Mouse (Mus musculus): Measurements from ENCODE around the gene Wnt5b. TPM values are rescaled to one million over a fixed set of nuclear protein-coding genes. Genes with fewer than 3 reads are reported as not detected.

The Wnt5b gene
- polyA plus RNA-seq, 1 experiment from 2014 or later: 8.6 TPM

DNA sequence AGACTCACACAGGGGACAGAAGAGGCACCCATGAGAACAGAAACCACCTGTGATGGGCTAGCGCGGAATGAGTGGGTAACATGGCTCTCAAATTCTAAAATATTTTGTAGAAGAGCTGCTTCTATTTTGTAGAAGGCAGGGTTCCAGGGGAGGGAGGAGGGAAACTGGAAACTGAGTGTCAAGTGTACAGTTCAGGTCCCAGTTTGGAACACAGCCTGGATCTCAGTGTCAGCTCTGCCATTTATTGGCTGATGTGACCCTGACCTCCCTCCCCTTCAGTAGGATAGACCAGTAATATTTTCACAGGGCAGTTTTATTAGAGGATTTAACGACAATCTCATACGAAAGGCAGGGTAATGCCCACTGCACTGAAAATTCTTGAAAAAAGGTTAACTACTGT is 32.6 kb upstream of the Wnt5b start:
- no peak overlapping the region for H3K4me2 ChIP-seq (ENCODE audit: low read length)
- 97% methylated on average over 4 of the region's 4 CpGs for WGBS
- peaks cover 13 to 14% of the 10 kb centered on the region in 2 experiments for H3K4me1 ChIP-seq (ENCODE audit: control insufficient read depth in 2 of 2, insufficient read depth in 2 of 2, low read length in 2 of 2)
- H3K36me3 ChIP-seq (ENCODE audit: control insufficient read depth, insufficient read depth, low read length): peaks cover 39% of the 10 kb centered on the region
- no peak overlapping the region for H3K9ac ChIP-seq (ENCODE audit: low read length)
- no peak for ATAC-seq (ENCODE audit: insufficient number of reproducible peaks, insufficient read depth, low FRiP score, low read depth)
- H3K4me3 ChIP-seq (ENCODE audit: control insufficient read depth in 1 of 2, insufficient read depth in 1 of 2, low read depth in 1 of 2, low read length in 2 of 2): no peak overlapping the region
- no peaks in the 10 kb centered on the region for H3K27me3 ChIP-seq (ENCODE audit: control insufficient read depth, insufficient read depth, low read length)
- H3K27ac ChIP-seq (replicated peaks in 1 of 2; ENCODE audit: control insufficient read depth in 1 of 2, insufficient read depth in 1 of 2, low read depth in 2 of 2, low read length in 2 of 2): no peak overlapping the region
- 0 out of 2 replicates have a peak, but pooled peaks cover 4% of the 10 kb centered on the region for H3K9me3 ChIP-seq (ENCODE audit: control insufficient read depth, low read length)

DNA sequence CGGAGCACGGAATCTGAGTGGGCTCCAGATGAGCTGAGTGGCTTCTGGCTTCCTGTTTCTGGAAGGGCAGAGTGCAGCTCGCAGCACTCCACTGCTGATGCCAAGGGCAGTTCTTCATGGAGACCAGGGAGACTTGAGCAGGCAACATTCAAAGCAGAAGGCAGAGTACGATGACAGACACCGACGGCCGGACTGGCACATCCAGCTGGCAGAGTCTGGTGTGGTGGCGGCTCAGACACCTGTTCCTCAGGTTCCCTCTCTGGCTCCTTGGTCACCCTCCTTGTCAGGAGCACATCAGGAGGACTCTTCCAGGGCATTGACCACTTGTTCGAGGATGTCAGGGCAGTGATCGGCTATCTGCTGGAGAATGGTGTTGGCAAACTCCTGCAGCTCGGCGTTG is 31.2 kb upstream of the Wnt5b start:
- Histone ChIP-seq H3K4me1 (ENCODE audit: control insufficient read depth in 2 of 2, insufficient read depth in 2 of 2, low read length in 2 of 2) (peaks cover 15 to 17% of the 10 kb centered on the region in 2 experiments), H3K27ac (replicated peaks in 1 of 2; ENCODE audit: control insufficient read depth in 1 of 2, insufficient read depth in 1 of 2, low read depth in 2 of 2, low read length in 2 of 2) (no peak overlapping the region), H3K9me3 (ENCODE audit: control insufficient read depth, low read length) (0 out of 2 replicates have a peak, but pooled peaks cover 4% of the 10 kb centered on the region), H3K36me3 (ENCODE audit: control insufficient read depth, insufficient read depth, low read length) (peaks cover 39% of the 10 kb centered on the region), H3K9ac (ENCODE audit: low read length) (no peak overlapping the region), H3K27me3 (ENCODE audit: control insufficient read depth, insufficient read depth, low read length) (no peaks in the 10 kb centered on the region), H3K4me3 (ENCODE audit: control insufficient read depth in 1 of 2, insufficient read depth in 1 of 2, low read depth in 1 of 2, low read length in 2 of 2) (no peak overlapping the region), H3K4me2 (ENCODE audit: low read length) (no peak overlapping the region)
- 89% methylated on average over 12 of the region's 12 CpGs for WGBS
- ATAC-seq (ENCODE audit: insufficient number of reproducible peaks, insufficient read depth, low FRiP score, low read depth): no peak

DNA sequence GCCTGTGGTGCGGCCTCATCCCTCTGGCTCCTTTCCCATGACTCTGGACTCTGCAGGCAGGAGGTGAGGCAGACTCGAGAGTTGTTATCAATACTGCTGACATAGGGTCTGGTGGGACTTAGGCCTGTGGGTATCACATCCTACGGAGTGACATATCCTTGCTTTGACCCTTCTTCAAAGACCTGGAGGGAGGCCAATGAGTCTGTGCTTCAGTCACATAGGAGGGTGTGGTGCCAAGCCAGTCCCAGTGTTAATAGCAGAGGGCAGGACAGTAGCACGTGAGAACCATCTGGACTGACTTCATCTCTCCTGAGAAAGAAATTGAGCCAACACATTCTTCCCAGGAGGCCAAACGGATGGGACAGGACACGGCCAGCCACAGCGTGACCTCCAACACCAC is 28.1 kb upstream of the Wnt5b start:
- no peak overlapping the region for H3K4me3 ChIP-seq (ENCODE audit: control insufficient read depth in 1 of 2, insufficient read depth in 1 of 2, low read depth in 1 of 2, low read length in 2 of 2)
- H3K36me3 ChIP-seq (ENCODE audit: control insufficient read depth, insufficient read depth, low read length): peaks cover 46% of the 10 kb centered on the region
- WGBS: 19% methylated on average over 7 of the region's 7 CpGs
- H3K9ac ChIP-seq (ENCODE audit: low read length): no peak overlapping the region
- H3K27me3 ChIP-seq (ENCODE audit: control insufficient read depth, insufficient read depth, low read length): no peaks in the 10 kb centered on the region
- peaks cover 15 to 17% of the 10 kb centered on the region in 2 experiments for H3K4me1 ChIP-seq (ENCODE audit: control insufficient read depth in 2 of 2, insufficient read depth in 2 of 2, low read length in 2 of 2)
- ATAC-seq (ENCODE audit: insufficient number of reproducible peaks, insufficient read depth, low FRiP score, low read depth): peak; percentile 85
- H3K27ac ChIP-seq (replicated peaks in 1 of 2; ENCODE audit: control insufficient read depth in 1 of 2, insufficient read depth in 1 of 2, low read depth in 2 of 2, low read length in 2 of 2): peak overlapping the region; percentile 36 to 71
- H3K4me2 ChIP-seq (ENCODE audit: low read length): no peak overlapping the region
- no peaks in the 10 kb centered on the region for H3K9me3 ChIP-seq (ENCODE audit: control insufficient read depth, low read length)

DNA sequence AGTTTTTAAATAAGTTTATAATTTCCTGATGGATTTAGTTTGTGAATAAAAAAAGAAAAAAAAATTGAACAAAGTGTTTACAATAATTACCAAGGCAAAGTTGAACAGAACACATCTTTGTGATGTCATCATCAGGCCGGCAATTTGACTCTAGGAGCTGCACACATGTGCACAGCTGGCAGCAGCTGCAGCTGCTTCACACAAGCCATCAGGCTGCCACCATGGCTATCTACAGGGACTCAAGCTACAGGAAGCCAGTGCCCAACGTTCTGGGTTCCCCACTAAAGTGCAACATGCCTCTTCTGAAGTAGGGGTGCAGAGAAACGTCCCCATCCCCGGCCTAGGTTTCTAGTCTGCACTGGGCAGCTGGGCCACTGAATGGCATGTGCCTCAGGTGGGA is 26.6 kb upstream of the Wnt5b start:
- H3K27me3 ChIP-seq (ENCODE audit: control insufficient read depth, insufficient read depth, low read length): no peaks in the 10 kb centered on the region
- H3K4me1 ChIP-seq (ENCODE audit: control insufficient read depth in 2 of 2, insufficient read depth in 2 of 2, low read length in 2 of 2): peaks cover 16 to 17% of the 10 kb centered on the region in 2 experiments
- no peak overlapping the region for H3K9ac ChIP-seq (ENCODE audit: low read length)
- WGBS: 84% methylated on average over 4 of the region's 4 CpGs
- H3K4me2 ChIP-seq (ENCODE audit: low read length): no peak overlapping the region
- ATAC-seq (ENCODE audit: insufficient number of reproducible peaks, insufficient read depth, low FRiP score, low read depth): no peak
- H3K36me3 ChIP-seq (ENCODE audit: control insufficient read depth, insufficient read depth, low read length): peaks cover 42% of the 10 kb centered on the region
- H3K27ac ChIP-seq (replicated peaks in 1 of 2; ENCODE audit: control insufficient read depth in 1 of 2, insufficient read depth in 1 of 2, low read depth in 2 of 2, low read length in 2 of 2): no peak overlapping the region
- no peaks in the 10 kb centered on the region for H3K9me3 ChIP-seq (ENCODE audit: control insufficient read depth, low read length)
- no peak overlapping the region for H3K4me3 ChIP-seq (ENCODE audit: control insufficient read depth in 1 of 2, insufficient read depth in 1 of 2, low read depth in 1 of 2, low read length in 2 of 2)

DNA sequence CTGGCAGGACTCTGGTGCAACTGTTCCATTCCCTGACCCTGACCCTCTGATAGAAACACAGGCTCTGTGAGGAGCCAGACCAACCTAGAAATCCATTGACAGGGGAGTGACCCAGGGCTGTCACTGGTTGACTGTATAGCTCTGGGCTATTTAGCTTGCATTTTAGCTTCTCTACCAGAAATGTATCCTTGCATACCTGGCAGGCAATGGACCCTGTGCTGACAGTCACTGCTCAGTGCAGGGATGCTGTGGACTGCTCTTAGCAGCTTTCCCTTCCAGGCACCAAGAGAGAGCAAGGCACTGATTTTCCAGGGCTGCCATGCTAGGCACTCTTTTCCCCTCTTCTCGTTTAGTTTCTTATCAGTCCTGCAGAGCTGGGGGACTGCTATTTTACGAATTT is 24.2 kb upstream of the Wnt5b start:
- no peak for ATAC-seq (ENCODE audit: insufficient number of reproducible peaks, insufficient read depth, low FRiP score, low read depth)
- H3K4me1 ChIP-seq (ENCODE audit: control insufficient read depth in 2 of 2, insufficient read depth in 2 of 2, low read length in 2 of 2): peaks cover 17 to 18% of the 10 kb centered on the region in 2 experiments
- peaks cover 18% of the 10 kb centered on the region; the same call in 1 of the 2 replicates for H3K36me3 ChIP-seq (ENCODE audit: control insufficient read depth, insufficient read depth, low read length)
- no peaks in the 10 kb centered on the region for H3K9me3 ChIP-seq (ENCODE audit: control insufficient read depth, low read length)
- no peaks in the 10 kb centered on the region for H3K27me3 ChIP-seq (ENCODE audit: control insufficient read depth, insufficient read depth, low read length)
- no peak overlapping the region for H3K4me3 ChIP-seq (ENCODE audit: control insufficient read depth in 1 of 2, insufficient read depth in 1 of 2, low read depth in 1 of 2, low read length in 2 of 2)
- no peak overlapping the region for H3K9ac ChIP-seq (ENCODE audit: low read length)
- WGBS: 29% methylated on average over 2 of the region's 2 CpGs
- H3K4me2 ChIP-seq (ENCODE audit: low read length): no peak overlapping the region
- no peak overlapping the region for H3K27ac ChIP-seq (replicated peaks in 1 of 2; ENCODE audit: control insufficient read depth in 1 of 2, insufficient read depth in 1 of 2, low read depth in 2 of 2, low read length in 2 of 2)

DNA sequence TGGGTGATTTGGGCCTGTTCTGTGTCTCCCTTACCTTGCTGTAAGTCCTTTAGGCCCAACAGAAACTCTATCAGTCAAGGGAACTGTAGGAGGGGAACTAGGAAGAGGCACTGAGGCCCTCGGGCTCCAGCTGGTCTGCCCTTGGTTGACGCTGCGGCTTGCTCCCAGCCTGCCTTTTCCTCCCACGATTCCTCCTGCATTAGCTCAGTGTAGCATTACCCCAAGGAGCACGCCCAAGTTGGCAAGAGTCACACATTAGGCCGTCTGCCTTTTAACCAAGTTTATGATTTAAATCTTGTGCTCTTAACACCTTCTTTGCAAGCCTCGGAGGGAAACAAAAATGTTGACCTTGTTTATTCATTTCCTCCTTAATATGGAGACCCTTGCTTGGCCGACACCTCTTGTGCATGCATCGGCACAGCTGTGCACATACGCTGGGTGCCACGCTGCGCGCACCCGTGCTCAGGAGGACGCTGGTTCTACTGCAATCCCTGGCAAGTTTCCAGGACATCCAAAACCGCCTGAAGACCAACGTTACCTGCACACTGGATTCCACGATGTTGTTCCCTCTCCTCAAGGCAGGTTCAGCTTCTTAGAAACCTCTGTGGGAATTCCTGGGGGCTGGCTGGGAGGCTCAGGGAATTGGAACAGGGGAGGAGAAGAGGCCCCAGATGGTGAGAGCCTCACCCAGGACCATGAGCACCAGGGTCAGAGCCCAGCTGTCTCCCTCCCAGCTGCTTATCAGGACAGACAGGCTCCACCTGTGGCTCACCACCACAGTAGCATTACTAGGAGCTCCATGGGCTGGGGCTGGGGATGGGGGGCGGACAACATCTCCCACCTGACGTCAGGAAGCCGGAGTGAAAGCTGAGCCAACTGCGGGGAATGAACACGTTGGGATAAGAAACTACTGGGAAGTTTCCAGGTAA is 21.6 kb upstream of the Wnt5b start:
- Histone ChIP-seq H3K4me1 (ENCODE audit: control insufficient read depth in 2 of 2, insufficient read depth in 2 of 2, low read length in 2 of 2) (peaks cover 0 to 3% of the 10 kb centered on the region in 2 experiments; a peak in 1 of 4 replicates), H3K9ac (ENCODE audit: low read length) (no peak overlapping the region), H3K4me2 (ENCODE audit: low read length) (no peak overlapping the region), H3K36me3 (ENCODE audit: control insufficient read depth, insufficient read depth, low read length) (peaks cover 7% of the 10 kb centered on the region; the same call in 1 of the 2 replicates), H3K27ac (replicated peaks in 1 of 2; ENCODE audit: control insufficient read depth in 1 of 2, insufficient read depth in 1 of 2, low read depth in 2 of 2, low read length in 2 of 2) (peak overlapping the region in 1 of 2 experiments; percentile 15; a peak in 1 of 4 replicates), H3K27me3 (ENCODE audit: control insufficient read depth, insufficient read depth, low read length) (no peaks in the 10 kb centered on the region), H3K9me3 (ENCODE audit: control insufficient read depth, low read length) (no peaks in the 10 kb centered on the region), H3K4me3 (ENCODE audit: control insufficient read depth in 1 of 2, insufficient read depth in 1 of 2, low read depth in 1 of 2, low read length in 2 of 2) (no peak overlapping the region)
- ATAC-seq (ENCODE audit: insufficient number of reproducible peaks, insufficient read depth, low FRiP score, low read depth): no peak
- WGBS: 75% methylated on average over 23 of the region's 23 CpGs

DNA sequence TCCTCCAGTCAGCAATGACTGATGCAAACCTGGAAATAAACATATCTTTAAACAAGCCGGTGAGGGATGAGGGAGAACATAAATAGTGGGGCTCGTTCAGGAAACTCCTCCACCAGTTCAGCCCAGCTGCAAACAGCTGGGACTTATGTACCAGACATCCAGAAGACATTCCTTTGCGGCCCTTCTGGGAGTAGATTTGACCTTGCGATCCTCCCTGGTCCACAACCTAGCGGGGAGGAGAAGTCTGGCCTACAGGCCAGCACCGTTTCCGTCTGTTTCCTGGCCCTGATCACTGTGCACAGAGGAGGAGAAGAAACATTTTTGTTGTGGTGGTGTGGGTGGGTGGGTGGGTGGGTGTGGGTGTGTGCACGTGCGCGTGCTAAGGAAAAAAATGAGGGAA is 18.4 kb upstream of the Wnt5b start:
- Histone ChIP-seq H3K36me3 (ENCODE audit: control insufficient read depth, insufficient read depth, low read length) (no peaks in the 10 kb centered on the region), H3K4me3 (ENCODE audit: control insufficient read depth in 1 of 2, insufficient read depth in 1 of 2, low read depth in 1 of 2, low read length in 2 of 2) (no peak overlapping the region), H3K9ac (ENCODE audit: low read length) (no peak overlapping the region), H3K4me1 (ENCODE audit: control insufficient read depth in 2 of 2, insufficient read depth in 2 of 2, low read length in 2 of 2) (peaks cover 8 to 10% of the 10 kb centered on the region in 2 experiments; a peak in 2 of 4 replicates), H3K9me3 (ENCODE audit: control insufficient read depth, low read length) (no peaks in the 10 kb centered on the region), H3K27ac (replicated peaks in 1 of 2; ENCODE audit: control insufficient read depth in 1 of 2, insufficient read depth in 1 of 2, low read depth in 2 of 2, low read length in 2 of 2) (no peak overlapping the region; a peak in 1 of 4 replicates), H3K4me2 (ENCODE audit: low read length) (no peak overlapping the region), H3K27me3 (ENCODE audit: control insufficient read depth, insufficient read depth, low read length) (no peaks in the 10 kb centered on the region)
- no peak; the same call in 1 of the 2 replicates for ATAC-seq (ENCODE audit: insufficient number of reproducible peaks, insufficient read depth, low FRiP score, low read depth)
- WGBS: 62% methylated on average over 10 of the region's 10 CpGs
